Mouse (Mus musculus) retina, adult 2 months (tissue): ENCODE data around the gene Pabpc4.

Source experiments
- DNase-seq: peaks from one replicate; pipeline ENCODE4 v3.0.0-alpha.2; 2012; ENCODE audit warnings: low read depth, low spot score

Pabpc4 gene

DNA sequence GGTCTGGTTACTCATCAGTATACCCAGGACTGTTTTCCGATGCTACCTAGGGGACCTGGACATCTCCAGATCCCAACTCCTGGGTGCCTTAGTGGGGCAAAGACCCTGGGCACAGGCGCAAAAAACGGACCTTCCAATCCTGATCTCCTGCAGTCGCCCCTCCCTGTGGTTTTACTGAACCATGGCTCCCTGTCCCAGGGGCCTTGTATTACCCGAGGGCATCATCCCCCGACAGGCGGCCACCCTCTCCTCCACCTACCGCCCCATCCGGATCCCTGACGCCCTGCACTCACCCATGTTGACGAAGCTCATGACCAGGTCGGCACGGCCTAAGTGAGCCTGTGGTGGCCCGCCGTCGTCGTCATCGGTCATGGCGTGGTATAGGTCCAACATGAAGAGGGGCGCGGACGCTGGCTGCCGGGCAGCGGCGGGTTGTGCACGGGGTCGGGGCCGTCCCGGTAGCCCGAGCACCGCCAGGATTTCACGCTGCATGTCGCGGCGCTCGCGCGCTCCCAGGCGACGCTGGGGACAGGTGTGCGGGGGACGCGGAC is 80.0 kb downstream of the Pabpc4 start:
- no peak for DNase-seq

GRCm38 (mm10) chr4:123342642-123343470 is 80.7 kb downstream of the Pabpc4 start, which contains the start of gene Bmp8a:
Gene Bmp8a (minus strand): TSS chr4:123343252.
- peak; percentile 3 for DNase-seq

DNA sequence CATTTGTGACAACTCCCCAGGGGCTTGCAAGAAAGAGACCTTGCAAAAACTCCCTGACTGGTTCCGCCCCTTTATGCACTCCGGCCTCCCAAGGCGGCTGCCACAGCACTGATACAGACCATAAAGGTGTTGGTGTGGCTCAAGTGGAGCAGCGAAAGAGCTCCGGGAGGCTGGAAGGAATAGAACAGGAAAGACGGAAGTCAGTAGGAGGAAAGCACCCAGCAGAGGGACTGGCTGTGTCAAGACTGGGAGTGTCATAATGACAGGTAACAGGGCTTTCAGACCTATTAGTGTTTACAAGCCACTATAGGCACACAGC is 81.3 kb downstream of the Pabpc4 start:
- DNase-seq, result no peak
